Mouse (Mus musculus) left cerebral cortex, adult 8-10 months (tissue): ENCODE results near the gene Alkbh6. TPM values are rescaled to one million over a fixed set of nuclear protein-coding genes. Genes with fewer than 3 reads are reported as not detected.

ENCODE experiments used
- DNase-seq, 2 experiments: peaks; one replicate each; pipeline ENCODE4 v3.0.0; 2022; ENCODE audit warnings: low spot score in 2 of 2
- total RNA-seq, 4 experiments: library from RNA; stranded (reverse); gene quantifications; 2 replicates each; pipeline ENCODE4 v1.2.4; 2022

The Alkbh6 gene
- total RNA-seq: 10 to 100 TPM; 60.6 to 74.5 (median 62.8) TPM

- peak; percentile 80 to 97 for DNase-seq
Observed at GRCm38 (mm10) chr7:30308076-30309005, at the start of gene Alkbh6. Gene Alkbh6 (plus strand): TSS chr7:30308717.

DNA sequence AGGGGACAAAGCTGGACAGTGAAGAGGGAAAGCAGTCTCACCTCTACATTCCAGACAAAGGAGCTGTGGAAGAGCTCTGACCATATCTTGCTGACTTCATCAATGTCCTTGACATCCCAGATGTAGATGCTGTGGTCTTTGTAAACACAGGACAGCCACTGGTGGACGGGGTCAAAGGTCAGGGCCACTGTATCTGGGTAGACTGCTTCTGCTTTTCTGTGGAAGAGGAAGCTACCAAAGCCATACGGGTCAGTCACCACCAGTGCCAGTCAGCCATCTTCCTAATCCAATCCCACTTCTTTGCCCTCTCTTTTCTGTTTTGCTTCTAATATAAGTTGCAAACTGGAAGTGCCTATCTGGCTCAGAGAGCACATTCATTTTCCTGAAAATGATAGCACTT is 43.5 kb upstream of the Alkbh6 start:
- no peak for DNase-seq

DNA sequence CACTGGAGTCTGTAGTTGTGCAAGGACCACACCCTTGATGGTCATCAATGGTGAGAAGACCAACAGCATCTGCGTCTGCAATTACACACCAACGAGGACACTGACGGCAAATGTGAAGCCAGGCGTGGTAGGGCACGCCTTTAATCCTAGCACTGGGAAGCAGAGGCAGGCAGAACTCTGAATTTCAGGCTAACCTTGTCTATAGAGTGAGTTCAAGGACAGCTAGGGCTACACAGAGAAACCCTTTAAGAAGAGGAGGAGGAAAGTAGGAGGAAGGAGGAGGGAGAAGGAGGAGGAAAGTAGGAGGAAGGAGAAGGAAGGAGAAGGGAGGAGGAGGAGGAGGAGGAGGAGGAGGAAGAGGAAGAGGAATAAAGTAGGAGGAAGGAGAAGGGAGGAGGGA is 43.0 kb upstream of the Alkbh6 start:
- DNase-seq: no peak

- no peak for DNase-seq
Observed at GRCm38 (mm10) chr7:30265935-30266334, 42.6 kb upstream of the Alkbh6 start.

- DNase-seq: no peak
Observed at GRCm38 (mm10) chr7:30266780-30267179, 41.7 kb upstream of the Alkbh6 start.

DNA sequence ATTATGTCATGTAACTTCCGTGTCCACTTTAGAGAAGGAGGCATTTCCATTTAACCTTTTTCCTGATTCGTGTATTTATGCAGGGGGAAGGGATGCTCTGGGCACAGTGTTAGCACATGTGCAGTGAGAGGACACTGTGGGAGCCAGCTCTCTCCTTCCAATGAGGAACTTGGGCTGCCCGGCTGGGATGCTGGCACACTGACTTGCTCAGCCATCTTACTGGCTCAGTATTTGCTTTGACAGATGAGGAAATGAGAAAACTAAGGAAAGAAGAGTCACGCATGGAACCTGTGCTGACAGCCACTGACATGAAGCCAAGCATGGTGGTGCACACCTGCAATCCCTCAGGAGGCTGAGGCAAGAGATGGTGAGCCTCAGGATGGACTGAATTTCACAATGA is 38.9 kb upstream of the Alkbh6 start:
- no peak for DNase-seq

DNA sequence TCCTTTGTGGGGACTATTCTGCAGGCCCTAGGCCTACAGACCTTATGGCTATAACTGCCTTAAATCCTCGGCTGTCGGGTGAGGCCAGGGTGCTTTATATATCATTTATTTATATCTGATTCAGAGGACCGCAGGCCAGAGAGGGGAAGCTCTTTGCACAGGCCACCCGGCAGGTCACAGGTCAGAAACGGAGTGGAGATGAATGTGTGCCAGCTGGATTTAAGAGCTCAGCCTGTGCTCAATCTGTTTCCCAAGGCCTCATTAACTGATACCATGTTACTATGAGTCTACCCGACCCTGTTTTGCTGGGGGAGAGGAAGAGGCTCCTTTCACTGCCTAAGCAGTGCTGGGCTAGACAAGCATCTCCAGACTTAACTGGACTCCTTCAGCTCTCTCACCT is 34.1 kb upstream of the Alkbh6 start:
- no peak for DNase-seq

DNA sequence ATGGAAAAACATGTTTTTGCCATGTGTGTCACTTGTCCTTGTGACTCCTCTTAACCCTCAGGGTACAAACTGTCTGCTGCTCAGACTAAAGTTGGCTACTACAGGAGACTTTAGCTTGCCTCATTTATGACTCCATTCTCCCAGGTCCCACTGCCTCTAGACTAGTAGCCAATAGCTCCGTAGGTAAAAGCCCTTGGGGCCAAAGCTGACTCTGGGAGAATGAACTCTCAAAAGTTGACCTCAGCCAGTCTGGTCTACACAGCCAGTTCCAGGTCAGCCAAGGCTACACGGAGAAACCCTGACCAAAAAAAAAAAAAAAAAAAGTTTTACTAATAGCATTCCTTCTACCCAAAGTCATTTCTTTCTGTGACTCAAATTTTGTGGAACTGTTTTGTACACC is 29.6 kb upstream of the Alkbh6 start:
- no peak for DNase-seq

GRCm38 (mm10) chr7:30279536-30279935 is 29.0 kb upstream of the Alkbh6 start:
- DNase-seq: no peak

DNA sequence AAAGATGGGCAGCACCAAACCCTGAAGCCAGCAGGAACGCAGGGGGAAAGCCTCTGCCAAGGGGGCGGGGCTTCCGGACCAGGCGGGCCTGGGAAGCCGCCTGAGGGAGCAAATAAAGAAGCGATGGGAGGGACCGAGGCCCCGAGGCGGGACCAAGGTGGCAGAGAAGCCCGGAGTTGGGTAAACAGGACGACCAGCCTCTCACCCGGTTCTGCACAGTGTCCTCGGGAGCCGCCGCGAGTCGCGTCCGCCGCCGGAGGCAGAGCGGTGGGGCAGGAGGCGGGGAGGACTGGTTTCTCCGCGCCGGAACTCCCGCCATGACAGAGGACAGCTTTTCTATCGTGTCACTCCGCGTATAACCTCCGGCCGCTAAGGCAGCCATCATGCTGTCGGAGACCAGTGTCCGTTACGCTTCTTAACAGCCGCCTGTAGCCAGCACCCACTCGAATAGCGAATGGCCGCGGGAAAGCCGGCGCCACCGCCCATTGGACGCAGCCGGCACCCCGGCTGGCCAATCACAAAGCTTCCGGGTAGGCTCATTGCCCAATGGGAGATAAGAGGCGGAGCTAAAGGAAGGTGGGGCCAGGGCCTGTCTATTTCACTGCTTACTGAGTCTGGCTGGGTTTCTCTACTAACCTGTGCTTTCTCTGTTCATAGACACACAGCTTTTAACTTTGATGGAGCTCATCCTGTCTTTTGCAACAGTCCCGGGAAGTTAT is 28.4 kb upstream of the Alkbh6 start, which contains the start of the genes Thap8 and Wdr62:
Gene Thap8 (plus strand): TSS at position 144 of the 719 bp plus-strand sequence.
Gene Wdr62 (minus strand): TSS at position 469 of the 719 bp plus-strand sequence.
- peak; percentile 78 to 84 for DNase-seq

DNA sequence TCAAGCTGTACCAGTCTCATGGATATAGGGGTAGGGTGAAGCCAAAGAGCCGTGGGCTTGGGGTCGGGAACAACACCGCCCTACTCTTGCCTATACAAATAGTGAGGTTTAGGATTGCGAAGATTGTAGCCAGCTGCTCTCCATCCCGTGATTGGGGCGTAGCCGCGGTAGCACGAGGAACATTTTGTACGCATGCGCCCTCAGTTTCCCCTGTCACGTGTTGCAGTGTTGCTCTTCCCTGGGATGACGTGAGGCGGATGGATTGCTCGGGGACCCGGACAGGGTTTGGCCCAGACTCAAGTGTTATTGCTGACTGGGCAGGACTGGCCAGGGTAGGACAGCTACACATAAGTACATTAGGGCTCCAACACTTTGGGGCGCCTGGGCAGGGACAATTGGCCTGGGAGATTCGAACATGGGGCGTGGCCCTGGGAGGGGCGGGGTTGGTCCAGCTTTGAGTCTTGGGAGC is 27.8 kb upstream of the Alkbh6 start:
- peak; percentile 79 to 89 for DNase-seq

DNA sequence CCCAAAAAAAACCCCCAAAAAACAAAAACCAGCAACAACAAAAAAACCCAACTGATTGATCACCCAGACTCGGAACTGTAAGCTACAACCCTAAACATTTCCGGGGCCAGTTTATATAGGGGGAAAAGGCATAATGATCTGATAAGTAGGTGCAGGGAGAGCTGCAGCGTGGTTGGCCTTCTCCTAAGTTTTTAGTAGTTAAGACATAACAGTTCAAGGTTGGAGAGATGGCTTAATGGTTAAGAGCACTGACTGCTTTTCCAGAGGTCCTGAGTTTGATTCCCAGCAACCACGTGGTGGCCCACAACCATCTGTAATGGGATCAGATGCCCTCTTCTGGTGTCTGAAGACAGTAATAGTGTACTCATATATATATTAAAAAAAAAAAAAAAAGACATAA is 27.0 kb upstream of the Alkbh6 start:
- DNase-seq: no peak

DNA sequence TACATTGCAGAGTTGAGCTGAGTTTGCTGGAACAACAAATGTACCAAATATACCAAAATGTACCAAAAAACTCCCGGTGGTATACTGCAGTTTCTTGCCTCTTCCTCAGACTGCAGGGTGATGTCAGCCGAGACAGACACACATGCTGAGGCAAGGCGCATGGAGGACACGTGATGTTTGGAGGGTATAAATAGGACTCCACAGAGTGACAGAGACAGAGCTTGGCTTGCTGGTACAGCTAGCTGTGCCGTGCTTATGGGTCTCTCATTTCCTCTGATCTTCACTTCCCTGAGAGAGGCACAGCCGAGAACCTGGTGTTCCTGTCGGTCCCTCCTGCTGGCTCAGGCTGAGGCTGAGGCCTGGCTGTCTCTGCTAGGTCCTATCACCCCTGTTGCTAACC is 25.8 kb upstream of the Alkbh6 start:
- DNase-seq: no peak

DNA sequence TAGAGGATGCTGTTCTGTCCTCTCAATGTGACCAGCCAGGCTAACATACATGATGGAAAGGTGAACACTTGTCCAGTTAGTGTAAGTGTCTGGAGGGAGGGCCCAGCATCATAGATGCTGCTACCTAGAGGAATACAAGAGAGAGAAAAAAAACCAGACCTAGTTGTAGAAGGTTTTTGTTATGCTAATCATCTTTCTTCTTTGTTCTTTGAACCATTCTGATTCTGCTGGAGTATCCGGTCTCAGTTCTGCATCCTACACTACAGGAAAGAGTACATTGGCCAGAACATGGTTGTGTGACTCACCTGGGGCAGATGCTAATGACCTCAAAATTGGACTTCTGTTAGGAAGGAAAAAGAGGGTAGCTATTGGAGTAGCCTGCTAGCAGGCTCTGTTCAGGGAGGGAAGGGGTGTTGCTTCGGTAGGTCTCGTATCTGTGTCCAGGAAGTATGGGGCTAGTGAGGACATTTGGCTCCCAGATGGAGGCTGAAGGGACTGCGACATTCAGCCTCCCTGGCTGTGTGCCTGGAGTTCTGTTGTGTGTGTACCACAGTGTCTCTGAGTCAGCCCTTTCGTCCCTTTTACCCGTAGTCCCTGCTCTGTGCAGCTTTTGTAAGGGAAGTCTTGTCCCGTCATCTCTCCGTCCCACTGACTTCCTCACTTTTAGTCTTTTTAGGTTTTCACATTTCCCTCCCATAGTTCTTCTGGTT is 21.7 kb upstream of the Alkbh6 start:
- no peak for DNase-seq

- no peak for DNase-seq
Observed at GRCm38 (mm10) chr7:30288046-30288445, 20.5 kb upstream of the Alkbh6 start.

DNA sequence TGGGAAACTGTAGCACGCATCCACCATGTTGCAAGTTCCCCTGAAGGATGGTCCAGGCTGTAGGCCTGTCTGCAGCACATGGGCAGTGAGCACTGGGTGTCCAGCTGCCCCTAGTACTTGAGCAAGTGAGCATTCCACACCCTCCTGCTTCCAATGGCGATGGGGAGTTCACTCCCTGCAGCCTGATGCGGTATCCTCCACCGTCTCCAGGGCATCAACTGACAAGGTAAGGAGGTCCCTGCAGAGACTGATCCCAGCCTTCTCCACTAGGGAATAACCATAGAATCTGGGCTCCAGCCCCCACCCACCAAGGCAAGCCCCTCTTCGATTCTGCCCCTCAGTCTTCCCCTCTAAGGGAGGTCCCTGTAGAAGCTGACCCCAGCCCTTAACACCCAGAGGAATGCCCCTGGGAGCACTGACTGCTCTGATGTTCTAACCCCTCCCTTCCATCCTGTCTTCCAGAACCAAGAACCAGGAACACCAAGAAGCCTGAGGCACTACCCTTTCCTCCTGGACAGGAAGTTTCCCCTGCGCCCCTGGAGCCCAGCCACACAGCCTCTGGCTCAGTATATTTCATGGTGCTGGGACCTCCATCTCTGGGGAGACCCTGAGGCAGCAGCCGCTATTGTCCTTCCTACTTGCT is 19.3 kb upstream of the Alkbh6 start:
- DNase-seq: no peak

DNA sequence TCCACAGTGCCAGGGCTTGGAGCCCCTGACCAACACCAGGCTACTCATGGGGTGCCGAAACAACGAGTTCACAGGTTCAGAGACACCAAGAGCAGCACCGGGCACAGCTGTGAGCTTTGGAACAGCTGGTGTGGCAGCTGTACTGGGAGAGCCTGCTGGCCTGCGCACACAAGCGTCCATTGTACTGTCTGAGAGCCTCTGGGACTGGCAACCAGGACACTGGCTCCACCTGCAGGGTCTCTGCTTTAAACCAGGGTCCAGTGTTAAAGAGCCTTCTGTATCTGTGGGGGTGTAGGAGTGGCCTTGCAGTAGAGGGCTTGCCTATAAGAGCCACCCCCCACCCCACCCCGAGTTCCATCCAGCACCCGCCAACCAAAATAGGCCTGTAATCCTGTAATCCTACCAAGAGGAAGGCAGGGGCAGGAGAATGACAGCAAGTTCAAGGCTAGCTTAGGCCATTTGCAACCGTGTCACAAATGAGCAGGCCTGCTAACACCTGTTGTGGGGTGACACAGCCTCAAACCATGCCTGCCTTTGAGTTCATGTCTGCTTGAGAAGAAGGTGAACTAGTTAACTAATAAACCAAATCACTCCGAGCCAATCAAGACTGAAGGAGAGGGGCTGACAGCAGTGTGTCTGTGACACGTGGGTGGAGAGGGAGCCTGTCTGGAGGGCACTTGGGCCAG is 18.7 kb upstream of the Alkbh6 start:
- no peak for DNase-seq

- peak; percentile 81 to 87 for DNase-seq
Observed at GRCm38 (mm10) chr7:30291215-30292131, 17.0 kb upstream of the Alkbh6 start, which contains the start of gene Clip3. Gene Clip3 (plus strand): TSS chr7:30291728.

DNA sequence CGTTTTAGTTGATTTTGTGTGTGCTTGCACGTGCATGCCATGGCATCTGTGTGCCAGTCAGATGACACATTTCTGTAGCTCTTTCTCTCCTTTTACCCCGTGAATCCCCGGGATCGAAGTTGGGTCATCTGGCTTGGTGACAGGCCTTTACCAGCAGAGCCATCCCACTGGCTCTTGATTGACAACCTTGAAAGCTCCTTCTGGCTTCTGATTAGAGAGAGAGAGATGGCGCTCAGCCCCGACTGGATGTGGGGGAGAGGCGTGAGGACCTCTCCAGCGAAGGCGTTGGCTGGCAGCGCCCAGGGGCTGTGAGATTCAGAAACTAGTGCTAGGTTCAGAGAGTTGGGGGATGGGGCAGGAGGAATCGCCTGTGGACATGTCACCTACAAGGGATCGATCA is 14.7 kb upstream of the Alkbh6 start:
- no peak for DNase-seq
